Mouse (Mus musculus) ES-E14 (cell line): Measurements from ENCODE around the gene Mark1. TPM values are rescaled to one million over a fixed set of nuclear protein-coding genes. Genes with fewer than 3 reads are reported as not detected.

Experiments
- DNase-seq: peaks from one replicate; pipeline ENCODE4 v3.0.0-alpha.2; 2013; ENCODE audit warnings: low read depth, low spot score
- H3K27ac ChIP-seq: 2 replicates; pipeline ENCODE4 v1.5.1; 2012; ENCODE audit warnings: low read depth, mild to moderate bottlenecking, low read length, moderate library complexity, mixed read lengths; ENCODE audit not compliant: poor library complexity, insufficient read depth, severe bottlenecking
- H3K36me3 ChIP-seq: 2 replicates; pipeline ENCODE4 v1.6.1; 2012; ENCODE audit warnings: mild to moderate bottlenecking, low read length, moderate library complexity, mixed read lengths; ENCODE audit not compliant: control insufficient read depth, poor library complexity, insufficient read depth, severe bottlenecking
- H3K4me1 ChIP-seq, 2 experiments: fragments of 150-350 bp in 1 of 2; sonication (generic) in 1 of 2; 2 replicates each; pipeline ENCODE4 v1.6.1; 2012; ENCODE audit warnings: low read length in 2 of 2, mild to moderate bottlenecking in 1 of 2, mixed read lengths in 1 of 2; ENCODE audit not compliant: control insufficient read depth in 2 of 2, insufficient read depth in 2 of 2, poor library complexity in 1 of 2
- H3K4me3 ChIP-seq, 2 experiments: fragments of 150-350 bp in 1 of 2; sonication (generic) in 1 of 2; 2 replicates each; pipeline ENCODE4 v1.5.1; 2012; ENCODE audit warnings: low read length in 2 of 2, low read depth in 1 of 2, mild to moderate bottlenecking in 1 of 2, mixed read lengths in 1 of 2; ENCODE audit not compliant: insufficient read depth in 1 of 2, poor library complexity in 1 of 2, severe bottlenecking in 1 of 2
- H3K9ac ChIP-seq: 2 replicates; pipeline ENCODE4 v1.6.1; 2012; ENCODE audit warnings: low read depth, mild to moderate bottlenecking, low read length, mixed read lengths; ENCODE audit not compliant: poor library complexity, insufficient read depth, severe bottlenecking
- H3K9me3 ChIP-seq: fragments of 150-350 bp; sonication (generic); 2 replicates; pipeline ENCODE4 v1.6.1; 2012; ENCODE audit warnings: low read depth, mild to moderate bottlenecking, low read length; ENCODE audit not compliant: control insufficient read depth, insufficient read depth
- CHD2 ChIP-seq: IDR thresholded peaks from 2 replicates; pipeline ENCODE4 v1.6.1; 2014; ENCODE audit warnings: mild to moderate bottlenecking, low read depth, low read length, inconsistent platforms
- HCFC1 ChIP-seq: IDR thresholded peaks from 2 replicates; pipeline ENCODE4 v1.6.1; 2012; ENCODE audit warnings: low read length, inconsistent platforms, borderline replicate concordance; ENCODE audit not compliant: insufficient read depth
- MAFK ChIP-seq: IDR thresholded peaks from 2 replicates; pipeline ENCODE4 v1.6.1; 2014; ENCODE audit warnings: mild to moderate bottlenecking, low read depth, low read length, inconsistent platforms; ENCODE audit not compliant: insufficient read depth
- ZC3H11A ChIP-seq: IDR thresholded peaks from 2 replicates; pipeline ENCODE4 v1.6.1; 2012; ENCODE audit warnings: low read depth, mild to moderate bottlenecking, inconsistent platforms, low read length, borderline replicate concordance
- ZNF384 ChIP-seq: IDR thresholded peaks from 2 replicates; pipeline ENCODE4 v1.6.1; 2012; ENCODE audit warnings: low read depth, low read length, inconsistent platforms
- in situ Hi-C, 2 experiments: fragments of 600-800 bp; cut with MboI; formaldehyde crosslinking; loops; one replicate each; pipeline ENCODE4 v1.15.1; 2025; ENCODE audit warnings: low sequenced_read_pairs in 2 of 2, inconsistent platforms in 1 of 2; ENCODE audit not compliant: unreplicated experiment in 2 of 2
- total RNA-seq: library from RNA; depleted of rRNA; stranded (reverse); fragments of 300-350 nt; gene quantifications from 2 replicates; pipeline ENCODE4 v1.2.3, GENCODE M21; 2012; rRNA removed

Gene Mark1
- total RNA-seq, 1 experiment, result 3.6 TPM

DNA sequence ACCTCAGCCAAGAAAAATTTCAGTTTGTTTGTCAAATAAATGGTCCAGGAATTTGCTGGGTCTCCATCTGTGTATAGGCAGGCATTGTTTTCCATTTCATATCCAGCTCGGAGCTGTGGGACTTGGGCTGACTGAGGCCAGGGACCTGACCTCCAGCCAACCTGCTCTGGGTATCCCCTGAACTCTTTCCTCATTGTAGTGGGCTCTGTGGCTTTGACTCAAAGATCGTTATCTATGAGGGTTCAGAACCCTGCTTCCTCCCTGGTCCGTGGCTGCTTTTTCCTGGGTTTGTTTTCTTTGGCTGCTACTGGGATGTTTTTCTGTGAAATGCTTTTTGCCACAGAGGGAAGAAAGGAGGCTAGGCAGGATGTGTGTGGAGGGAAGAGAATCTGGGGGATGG lies 145.4 kb downstream of the Mark1 start:
- H3K27ac ChIP-seq, result no peak overlapping the region
- in situ Hi-C loops, result no loop called here
- H3K9me3 ChIP-seq, result no peaks in the 10 kb centered on the region
- peaks cover 0 to 6% of the 10 kb centered on the region in 2 experiments; a peak in 2 of 4 replicates for H3K4me1 ChIP-seq
- H3K9ac ChIP-seq, result no peak overlapping the region
- no peaks in the 10 kb centered on the region for H3K36me3 ChIP-seq
- H3K4me3 ChIP-seq, result no peak overlapping the region
- no peak for TF ChIP-seq CHD2
- DNase-seq, result no peak

DNA sequence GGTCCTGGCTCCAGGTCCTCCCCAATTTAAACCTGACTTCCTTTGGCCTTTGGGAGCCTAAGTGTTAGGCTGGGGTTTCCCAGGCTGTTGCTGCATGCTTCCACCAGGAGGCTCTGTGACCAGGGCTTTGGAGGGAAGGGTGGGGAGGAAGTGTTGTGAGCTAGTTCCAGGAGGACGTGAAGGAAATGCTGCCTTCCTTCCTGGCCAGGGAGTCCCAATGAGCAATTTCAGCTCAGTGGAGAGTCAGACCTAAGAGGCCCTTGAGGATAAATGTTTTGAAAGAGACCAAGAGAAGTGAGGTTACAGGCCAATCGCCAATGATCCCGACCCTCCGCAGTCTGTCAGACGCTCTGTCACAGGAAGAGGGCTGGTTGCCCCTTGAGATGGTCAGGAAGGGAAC lies 146.0 kb downstream of the Mark1 start:
- peak; percentile 69 for DNase-seq
- Histone ChIP-seq H3K4me3 (0 out of 4 replicates have a peak overlapping the region, but pooled peaks of 1 of the 2 experiments have one; percentile 8), H3K9me3 (no peaks in the 10 kb centered on the region), H3K27ac (no peak overlapping the region), H3K4me1 (peaks cover 0 to 6% of the 10 kb centered on the region in 2 experiments; a peak in 2 of 4 replicates), H3K36me3 (no peaks in the 10 kb centered on the region), H3K9ac (no peak overlapping the region)
- no peak for TF ChIP-seq MAFK
- 0 out of 2 replicates have a peak, but pooled peaks have one; percentile 8 for TF ChIP-seq ZC3H11A
- in situ Hi-C loops, result no loop called here

DNA sequence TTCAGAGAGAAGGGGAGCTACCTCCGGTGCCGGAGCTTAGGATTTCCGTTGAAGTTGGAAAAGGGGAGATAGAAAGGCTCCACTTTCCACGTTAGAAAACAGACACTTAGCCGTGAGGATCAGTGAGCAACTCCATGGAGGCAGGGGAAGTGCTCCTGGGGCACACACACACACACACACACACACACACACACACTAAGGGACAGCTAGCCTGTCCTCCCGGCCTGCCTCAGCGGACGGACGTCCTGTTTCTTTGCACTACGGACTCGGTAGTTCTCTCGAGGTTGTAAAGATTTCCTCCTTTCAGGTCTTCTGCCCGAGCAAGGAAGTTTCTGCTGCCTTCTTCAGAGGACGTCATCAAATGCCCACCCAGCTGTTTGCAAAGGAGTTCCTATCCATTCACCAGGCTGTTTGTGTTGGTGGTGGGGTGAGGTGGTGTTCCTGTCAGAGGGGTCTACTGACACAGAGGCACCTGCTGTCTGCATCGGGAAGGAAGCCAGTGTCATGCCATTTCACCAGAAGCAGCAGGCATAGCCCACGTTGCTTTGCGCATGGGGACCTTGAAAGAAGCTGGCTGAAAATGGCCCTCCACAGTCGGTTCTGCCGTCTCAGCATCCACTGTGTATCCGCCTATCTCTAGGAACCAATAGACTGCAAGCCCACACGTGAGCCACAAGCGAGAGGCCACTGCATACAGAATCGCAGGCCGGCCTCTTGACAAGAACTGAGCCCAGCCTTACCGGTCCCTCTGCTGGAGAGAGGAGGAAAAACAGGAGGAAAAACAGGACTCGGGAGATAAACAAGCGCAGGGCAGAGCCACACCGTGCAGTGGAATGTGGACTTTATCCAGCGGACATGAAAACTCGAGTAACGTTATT lies 147.4 kb downstream of the Mark1 start:
- no peaks in the 10 kb centered on the region for H3K36me3 ChIP-seq
- no peak overlapping the region for H3K27ac ChIP-seq
- no peak for TF ChIP-seq HCFC1
- TF ChIP-seq CHD2, result no peak
- TF ChIP-seq MAFK, result 0 out of 2 replicates have a peak, but pooled peaks have one; percentile 6
- TF ChIP-seq ZC3H11A, result 0 out of 2 replicates have a peak, but pooled peaks have one; percentile 2
- peak overlapping the region in 1 of 2 experiments; percentile 17; a peak in 1 of 4 replicates for H3K4me3 ChIP-seq
- H3K4me1 ChIP-seq, result peaks cover 0 to 6% of the 10 kb centered on the region in 2 experiments; a peak in 2 of 4 replicates
- H3K9ac ChIP-seq, result no peak overlapping the region
- peak; percentile 81 for DNase-seq
- in situ Hi-C loops, result no loop called here
- no peaks in the 10 kb centered on the region for H3K9me3 ChIP-seq

DNA sequence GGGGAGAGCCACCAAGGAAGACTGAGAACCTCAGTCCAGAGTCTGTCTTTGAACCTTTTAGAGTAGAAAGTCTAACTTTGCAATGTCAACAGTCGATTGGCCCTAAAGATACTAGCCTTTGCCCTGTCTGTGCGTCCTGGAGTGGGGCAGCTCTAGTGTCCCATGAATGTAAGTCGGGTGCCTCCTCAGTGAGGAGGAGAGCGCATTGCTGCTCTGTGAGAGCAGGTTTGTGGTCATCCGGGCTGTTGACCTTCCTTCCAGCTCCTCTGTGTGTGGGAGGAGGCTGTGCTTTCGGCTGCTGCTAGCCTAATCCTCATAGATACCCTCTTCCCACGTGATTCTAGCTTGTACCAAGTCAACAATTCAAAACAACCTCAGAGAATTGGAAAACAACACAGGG lies 148.2 kb downstream of the Mark1 start:
- Histone ChIP-seq H3K36me3 (no peaks in the 10 kb centered on the region), H3K4me1 (peaks cover 0 to 6% of the 10 kb centered on the region in 2 experiments; a peak in 2 of 4 replicates), H3K9me3 (no peaks in the 10 kb centered on the region), H3K27ac (no peak overlapping the region), H3K9ac (no peak overlapping the region), H3K4me3 (no peak overlapping the region)
- DNase-seq, result no peak
- TF ChIP-seq ZC3H11A (no peak), CHD2 (no peak), HCFC1 (no peak), ZNF384 (no peak), MAFK (no peak)
- in situ Hi-C loops, result no loop called here

DNA sequence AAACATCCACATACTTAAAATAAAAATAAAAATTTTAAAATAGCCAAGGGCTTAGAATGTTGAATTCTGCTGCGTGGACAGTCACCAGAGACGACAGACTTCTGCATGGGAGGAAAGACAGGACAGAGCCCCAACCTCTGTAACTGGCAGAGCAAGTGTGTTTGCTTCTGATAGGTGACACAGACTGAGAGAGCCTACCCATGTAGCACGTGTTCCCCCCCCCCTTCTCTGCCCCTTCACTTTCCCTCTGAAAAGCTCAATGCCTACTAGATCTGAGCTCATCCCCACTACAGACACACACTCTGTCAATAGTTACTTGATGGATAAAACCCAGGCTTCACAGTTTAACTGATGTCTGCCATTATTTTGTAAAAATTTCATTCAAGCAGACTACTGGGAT lies 152.4 kb downstream of the Mark1 start:
- Histone ChIP-seq H3K9ac (no peak overlapping the region), H3K9me3 (no peaks in the 10 kb centered on the region), H3K4me1 (peaks cover 0 to 3% of the 10 kb centered on the region in 2 experiments; a peak in 3 of 4 replicates), H3K36me3 (no peaks in the 10 kb centered on the region), H3K4me3 (no peak overlapping the region), H3K27ac (no peak overlapping the region)
- no peak for DNase-seq
- in situ Hi-C loops, result no loop called here
- TF ChIP-seq ZNF384 (no peak), MAFK (no peak), CHD2 (no peak), ZC3H11A (no peak), HCFC1 (no peak)

Other genes with a start within 250 kb of the Mark1 start
- 0.18 TPM in 1 of 2 replicates, not detected in the other for gene Marc1, start 188.3 kb downstream of the Mark1 start, total RNA-seq
- gene Marc2, start 153.1 kb downstream of the Mark1 start, total RNA-seq, result 58.1 and 76.4 TPM in 2 replicates
- 1.4 and 1.6 TPM in 2 replicates for gene C130074G19Rik, start 116.4 kb downstream of the Mark1 start, total RNA-seq
- gene Rab3gap2, start 204.5 kb upstream of the Mark1 start, total RNA-seq, result 38.8 and 45.8 TPM in 2 replicates